Mouse (Mus musculus): Measurements from ENCODE around the gene Piwil1.

The Piwil1 gene

DNA sequence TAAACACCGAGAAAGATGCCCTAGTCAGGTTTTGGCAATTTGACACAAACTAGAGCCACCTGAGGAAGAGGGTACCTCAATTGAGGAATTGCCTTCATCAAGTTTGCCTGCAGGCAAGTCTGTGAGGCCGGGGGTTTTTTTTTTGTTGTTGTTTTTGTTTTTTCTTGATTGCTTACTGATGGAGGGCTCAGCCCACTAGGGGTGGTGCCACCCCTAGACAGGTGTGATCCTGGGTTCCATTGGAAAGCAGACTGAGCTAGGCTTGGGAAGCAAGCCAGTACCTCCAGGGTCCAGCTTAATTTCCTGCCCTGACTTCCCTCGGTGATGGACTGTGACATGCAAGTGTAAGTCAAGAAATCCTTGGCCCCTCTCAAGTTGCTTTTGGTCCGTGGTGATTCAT, at the start of gene Piwil1:
Gene Piwil1, plus strand, starts transcription at position 301 of the 400 bp plus-strand sequence.
- DNase-seq (ENCODE audit: low spot score in 2 of 2) = no peak

DNA sequence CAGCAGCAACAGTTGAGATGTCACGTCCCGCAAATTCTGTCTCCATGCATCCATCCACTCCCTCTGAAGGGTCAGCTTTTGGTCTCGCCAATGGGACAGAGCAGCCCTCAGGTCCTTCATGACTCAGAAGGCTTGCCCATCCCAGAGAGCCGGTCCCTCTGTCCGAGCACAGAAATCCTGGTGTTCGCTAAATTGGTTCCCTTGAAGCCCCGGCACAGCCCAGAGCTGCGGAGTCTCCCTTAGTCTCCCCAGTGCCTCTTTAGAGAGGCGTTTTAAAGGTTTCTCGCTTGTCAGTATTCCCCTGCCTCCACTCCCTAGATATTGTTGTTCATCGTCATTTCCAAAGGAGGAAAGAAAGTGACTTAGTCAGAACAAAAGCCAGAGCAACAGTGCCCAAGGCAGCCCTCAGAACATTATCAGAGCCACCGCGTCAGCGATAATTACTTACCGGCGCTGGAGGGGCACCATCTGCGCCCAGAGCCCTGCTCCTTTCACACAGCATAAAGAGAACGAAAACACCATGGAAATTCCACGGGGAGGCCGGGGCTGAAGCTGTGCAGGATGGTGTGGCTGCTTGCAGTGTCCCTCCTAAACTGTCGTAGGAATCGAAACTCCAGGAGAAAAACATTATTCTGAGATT, 45.7 kb upstream of the Piwil1 start:
- no peak for DNase-seq (ENCODE audit: low spot score in 2 of 2)

GRCm38 (mm10) chr5:128660101-128660500, 42.2 kb upstream of the Piwil1 start:
- DNase-seq (ENCODE audit: low spot score in 2 of 2) = no peak

DNA sequence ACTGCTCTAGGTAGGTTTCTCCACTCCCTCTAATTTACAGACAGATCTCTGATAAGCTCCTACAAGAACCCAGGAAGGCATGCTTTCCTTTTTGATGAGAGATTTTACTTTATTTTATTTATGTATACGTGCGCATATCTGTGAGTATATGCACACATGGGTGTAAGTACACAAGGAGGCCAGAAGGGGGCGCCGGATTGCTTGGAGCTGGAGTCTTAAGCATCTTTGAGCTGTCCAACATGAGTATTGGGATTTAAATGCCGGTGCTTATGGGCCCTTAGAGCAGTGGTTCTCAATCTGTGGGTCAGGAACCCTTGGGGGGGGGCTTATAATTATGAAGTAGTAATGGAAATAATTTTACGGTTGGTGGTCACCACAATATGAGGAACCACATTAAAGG, 39.4 kb upstream of the Piwil1 start:
- no peak for DNase-seq (ENCODE audit: low spot score in 2 of 2)

DNA sequence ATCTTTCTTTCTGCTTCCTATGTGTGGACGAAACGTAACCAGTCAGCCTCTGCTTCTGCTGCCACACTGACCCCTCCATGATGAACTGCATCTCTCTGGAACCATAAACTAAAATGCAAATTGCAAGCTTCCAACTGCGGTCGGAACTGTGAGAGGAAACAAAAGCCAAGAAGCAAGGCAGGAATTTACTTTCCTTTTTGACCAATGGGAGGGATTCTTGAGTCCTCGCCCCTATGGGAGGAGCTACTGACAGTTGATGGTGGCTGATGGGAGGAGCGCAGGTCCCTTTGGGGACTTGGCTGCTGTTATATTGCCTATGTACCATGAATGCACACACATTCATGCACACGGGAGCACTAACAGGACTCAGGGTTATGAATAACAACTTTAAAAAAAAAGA, 38.3 kb upstream of the Piwil1 start:
- no peak for DNase-seq (ENCODE audit: low spot score in 2 of 2)

DNA sequence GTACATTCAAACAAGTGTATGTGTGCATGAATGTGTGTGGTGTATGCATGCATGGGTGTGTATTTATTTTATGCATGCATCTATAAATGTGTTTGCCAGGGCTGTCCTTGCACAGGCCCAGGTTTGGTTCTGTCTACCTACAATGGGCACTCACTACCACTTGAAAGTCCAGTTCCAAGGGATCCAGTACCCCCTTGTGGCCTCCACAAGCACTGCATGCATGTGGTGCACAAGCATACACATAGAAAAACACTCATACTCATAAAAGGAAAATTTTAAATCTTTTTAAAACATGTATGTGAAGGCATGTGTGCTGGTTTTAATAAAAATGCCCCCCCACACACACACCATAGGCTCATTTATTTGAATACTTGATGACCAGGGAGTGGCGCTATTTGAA, 37.3 kb upstream of the Piwil1 start:
- DNase-seq (ENCODE audit: low spot score in 2 of 2) = no peak

GRCm38 (mm10) chr5:128667303-128667702, 35.0 kb upstream of the Piwil1 start:
- no peak for DNase-seq (ENCODE audit: low spot score in 2 of 2)

- DNase-seq (ENCODE audit: low spot score in 2 of 2) = no peak
Measured at GRCm38 (mm10) chr5:128674124-128674523, 28.2 kb upstream of the Piwil1 start.

- no peak for DNase-seq (ENCODE audit: low spot score in 2 of 2)
Measured at GRCm38 (mm10) chr5:128677373-128677772, 25.0 kb upstream of the Piwil1 start.

- DNase-seq (ENCODE audit: low spot score in 2 of 2) = no peak
Measured at GRCm38 (mm10) chr5:128677861-128678260, 24.5 kb upstream of the Piwil1 start.

- no peak for DNase-seq (ENCODE audit: low spot score in 2 of 2)
Measured at GRCm38 (mm10) chr5:128681456-128681855, 20.9 kb upstream of the Piwil1 start.

DNA sequence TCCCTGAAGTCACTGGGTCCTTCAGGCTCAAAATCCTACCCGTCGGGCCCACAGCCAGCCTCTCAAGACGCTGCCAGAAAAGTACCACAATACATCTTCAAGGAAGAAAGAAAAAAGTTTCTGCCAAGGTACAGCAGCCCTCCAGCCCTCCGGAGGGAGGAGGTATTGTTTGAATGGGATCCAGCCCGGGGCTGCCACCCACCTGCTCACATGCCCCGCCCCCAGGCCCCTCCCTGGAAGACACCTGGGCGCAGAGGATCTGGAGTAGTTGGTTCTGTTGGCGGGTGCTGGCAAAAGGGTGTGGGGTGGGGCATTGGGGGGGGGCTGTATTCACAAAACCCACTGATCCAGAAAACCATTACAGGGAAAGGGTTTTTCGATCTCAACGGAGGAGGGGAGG, 18.1 kb upstream of the Piwil1 start:
- DNase-seq (ENCODE audit: low spot score in 2 of 2) = no peak

DNA sequence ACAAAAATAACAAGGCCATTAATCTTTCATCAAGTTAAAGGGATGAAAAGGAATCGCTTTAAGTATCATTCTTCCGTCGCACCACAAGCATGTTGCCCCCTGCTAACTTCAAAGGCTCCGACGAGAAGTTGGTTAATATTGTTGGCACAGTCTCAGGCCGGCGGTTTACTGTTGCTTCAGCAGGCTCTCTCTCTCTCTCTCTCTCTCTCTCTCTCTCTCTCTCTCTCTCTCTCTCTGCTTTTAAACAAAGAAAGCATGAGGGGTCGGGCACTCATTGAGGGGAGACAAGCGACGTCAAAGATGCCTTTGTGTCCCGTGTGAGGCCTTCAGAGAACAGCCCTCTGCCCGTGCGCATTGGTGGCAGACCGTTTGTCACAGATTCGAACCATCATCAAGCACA, 17.7 kb upstream of the Piwil1 start:
- DNase-seq (ENCODE audit: low spot score in 2 of 2) = no peak

GRCm38 (mm10) chr5:128687139-128687538, 15.2 kb upstream of the Piwil1 start:
- DNase-seq (ENCODE audit: low spot score in 2 of 2) = no peak

- no peak for DNase-seq (ENCODE audit: low spot score in 2 of 2)
Measured at GRCm38 (mm10) chr5:128694107-128694506, 8.2 kb upstream of the Piwil1 start.

GRCm38 (mm10) chr5:128694611-128695325, 7.6 kb upstream of the Piwil1 start:
- no peak for DNase-seq (ENCODE audit: low spot score in 2 of 2)

GRCm38 (mm10) chr5:128696824-128697223, 5.5 kb upstream of the Piwil1 start:
- DNase-seq (ENCODE audit: low spot score in 2 of 2) = no peak

DNA sequence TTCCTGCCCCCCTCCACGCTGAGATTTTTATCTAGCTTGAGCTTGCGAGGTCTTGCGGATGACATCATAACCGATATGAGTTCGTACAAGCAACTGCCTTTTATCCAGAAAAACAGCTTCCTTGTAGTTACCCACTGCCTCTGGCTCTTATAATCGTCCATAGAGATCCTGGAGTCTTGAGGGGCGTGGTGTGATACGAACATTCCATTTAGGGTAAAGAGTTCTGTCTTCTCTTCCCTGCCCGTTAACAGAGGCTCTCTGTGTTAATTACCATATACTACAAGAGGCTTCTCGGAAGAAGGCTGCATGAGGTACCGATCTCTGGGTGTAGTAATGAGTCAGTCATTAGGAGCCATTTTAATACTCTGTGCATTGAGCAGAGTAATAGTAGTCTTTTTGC, 1.6 kb upstream of the Piwil1 start:
- DNase-seq (ENCODE audit: low spot score in 2 of 2) = no peak

- DNase-seq (ENCODE audit: low spot score in 2 of 2) = no peak
Measured at GRCm38 (mm10) chr5:128703688-128704087, 1.4 kb downstream of the Piwil1 start.

DNA sequence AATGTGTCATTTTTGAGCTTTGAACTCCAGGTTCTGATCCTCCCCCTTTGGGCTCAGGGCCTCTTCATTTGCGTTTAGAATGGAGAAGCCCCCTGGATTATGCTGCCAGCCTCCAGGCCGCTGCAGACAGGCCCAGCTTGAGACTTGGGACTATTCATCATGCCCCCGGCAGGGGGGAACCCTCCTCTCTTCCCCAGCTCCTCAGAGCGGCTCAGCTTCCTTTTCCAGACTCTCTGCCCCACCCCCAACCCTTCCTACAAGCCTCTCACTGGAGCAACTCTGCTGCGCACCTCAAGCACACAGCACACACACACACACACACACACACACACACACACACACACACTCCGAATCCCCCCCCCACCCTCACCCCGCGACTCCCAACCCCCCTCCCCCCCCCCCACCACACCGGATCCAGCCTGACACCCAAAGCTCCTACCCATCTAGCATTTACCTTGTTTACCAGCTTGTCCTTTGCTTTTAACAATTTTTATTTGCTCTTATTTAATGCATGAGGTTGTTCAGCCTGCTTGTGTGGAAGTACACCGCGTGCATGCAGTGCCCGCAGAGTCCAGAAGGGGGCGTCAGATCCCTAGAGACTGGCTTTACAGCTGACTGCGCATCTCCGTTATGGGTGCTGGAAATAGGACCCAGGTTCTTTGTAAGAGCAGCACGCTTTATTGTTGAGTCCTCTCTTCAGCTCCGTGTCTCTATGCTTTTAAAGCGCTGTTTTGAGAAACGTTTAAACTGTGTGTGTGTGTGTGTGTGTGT, 2.0 kb downstream of the Piwil1 start:
- DNase-seq (ENCODE audit: low spot score in 2 of 2) = no peak

DNA sequence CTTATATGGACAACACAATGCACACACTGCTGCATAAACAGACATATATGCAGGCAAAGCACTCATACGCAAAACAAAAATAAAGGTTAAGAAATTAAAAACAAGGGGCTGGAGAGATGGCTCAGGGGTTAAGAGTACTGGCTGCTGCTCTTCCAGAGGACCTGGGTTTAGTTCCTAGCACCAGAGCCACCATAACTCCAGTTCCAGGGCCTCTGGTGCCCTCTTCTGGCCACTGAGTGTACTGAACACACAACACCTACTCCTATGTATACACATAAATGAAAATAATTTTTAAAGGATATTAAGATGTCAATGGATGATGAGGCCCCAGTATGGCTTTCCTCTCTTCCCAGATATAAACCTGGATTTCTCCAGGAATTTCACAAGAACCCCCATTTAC, 4.1 kb downstream of the Piwil1 start:
- DNase-seq (ENCODE audit: low spot score in 2 of 2) = no peak

DNA sequence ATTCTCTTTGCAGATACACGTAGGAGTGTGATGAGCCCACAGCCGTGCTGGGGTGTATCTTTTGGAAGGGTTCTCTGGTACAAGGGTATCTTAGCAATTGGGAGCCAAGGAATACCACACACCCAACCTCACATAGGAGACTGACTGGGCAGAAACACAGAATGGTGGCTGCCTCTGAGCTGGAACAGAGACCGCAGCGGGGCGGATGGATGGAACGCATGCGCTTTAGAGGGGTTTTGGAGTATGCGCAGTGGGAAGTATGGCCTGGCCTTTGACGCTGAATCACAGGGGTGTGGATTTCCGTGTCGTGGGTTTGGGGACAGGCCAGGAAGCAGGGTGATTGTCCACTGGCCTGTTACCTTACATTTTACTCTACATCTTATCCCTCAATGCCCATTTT, 4.9 kb downstream of the Piwil1 start:
- DNase-seq (ENCODE audit: low spot score in 2 of 2) = no peak

GRCm38 (mm10) chr5:128708929-128709328, 6.6 kb downstream of the Piwil1 start:
- DNase-seq (ENCODE audit: low spot score in 2 of 2) = no peak

Measured in spleen, postnatal 10 days (tissue).